Mouse (Mus musculus): Measurements from ENCODE around the gene Dock2. TPM values are rescaled to one million over a fixed set of nuclear protein-coding genes. Genes with fewer than 3 reads are reported as not detected.

Dock2 gene
- polyA plus RNA-seq, 1 experiment from 2014 or later, result 0.68 TPM

GRCm38 (mm10) chr11:34762570-34763127 lies 21.0 kb downstream of the Dock2 start:
- Histone ChIP-seq H3K4me2 (no peak overlapping the region), H3K9ac (no peak overlapping the region), H3K27ac (no peak overlapping the region), H3K4me1 (no peaks in the 10 kb centered on the region), H3K27me3 (replicated peaks) (no peaks in the 10 kb centered on the region), H3K9me3 (no peaks in the 10 kb centered on the region), H3K36me3 (replicated peaks) (no peaks in the 10 kb centered on the region), H3K4me3 (no peak overlapping the region)
- ATAC-seq (replicated peaks), result no peak
- WGBS, result 88% methylated on average over 5 of the region's 5 CpGs

DNA sequence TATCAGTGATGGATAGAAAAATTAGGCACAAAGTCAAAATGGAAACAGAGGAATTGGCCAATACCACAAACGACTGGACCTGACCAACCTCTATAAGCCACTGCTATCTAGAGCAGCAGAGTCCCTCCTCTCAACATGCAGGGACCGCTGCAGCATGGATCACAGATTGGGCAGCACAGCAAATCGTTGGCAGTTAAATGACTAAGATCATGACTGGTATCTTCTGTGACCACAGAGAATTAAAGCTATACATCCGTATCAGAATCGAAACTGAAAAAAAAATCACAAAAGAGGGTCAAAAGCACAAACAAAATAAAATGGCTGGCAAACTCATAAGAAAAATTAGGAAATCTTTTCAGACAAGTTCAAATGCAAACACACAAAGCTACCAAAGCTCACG lies 21.6 kb downstream of the Dock2 start:
- no peaks in the 10 kb centered on the region for H3K27me3 ChIP-seq (replicated peaks)
- WGBS, result 91% methylated on average over 6 of the region's 6 CpGs
- H3K4me2 ChIP-seq, result no peak overlapping the region
- H3K4me3 ChIP-seq, result no peak overlapping the region
- H3K4me1 ChIP-seq, result no peaks in the 10 kb centered on the region
- no peak overlapping the region for H3K9ac ChIP-seq
- ATAC-seq (replicated peaks), result no peak
- H3K36me3 ChIP-seq (replicated peaks), result no peaks in the 10 kb centered on the region
- H3K27ac ChIP-seq, result no peak overlapping the region
- no peaks in the 10 kb centered on the region for H3K9me3 ChIP-seq

DNA sequence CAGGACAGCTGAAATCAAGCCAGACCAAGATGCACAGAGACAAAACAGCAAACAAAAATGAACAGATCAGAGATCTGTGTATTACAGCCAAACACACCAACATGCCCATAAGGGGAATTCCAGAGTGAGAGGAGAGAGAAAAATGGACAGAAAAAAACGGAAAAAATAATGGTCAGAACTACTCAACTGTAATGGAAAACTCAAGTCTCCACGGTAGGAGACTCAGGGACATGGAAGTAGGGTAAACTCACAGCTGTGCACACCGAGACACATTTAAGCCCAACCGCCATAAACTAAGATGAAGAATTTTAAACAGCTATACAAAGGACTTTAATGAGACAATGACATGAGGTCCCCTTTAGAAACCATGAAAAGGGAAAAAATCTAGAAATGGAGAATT lies 24.1 kb downstream of the Dock2 start:
- H3K4me3 ChIP-seq, result no peak overlapping the region
- no peak overlapping the region for H3K9ac ChIP-seq
- no peak for ATAC-seq (replicated peaks)
- 77% methylated on average over 4 of the region's 4 CpGs for WGBS
- H3K36me3 ChIP-seq (replicated peaks), result no peaks in the 10 kb centered on the region
- H3K9me3 ChIP-seq, result no peaks in the 10 kb centered on the region
- H3K27me3 ChIP-seq (replicated peaks), result no peaks in the 10 kb centered on the region
- no peak overlapping the region for H3K27ac ChIP-seq
- no peak overlapping the region for H3K4me2 ChIP-seq
- no peaks in the 10 kb centered on the region for H3K4me1 ChIP-seq

DNA sequence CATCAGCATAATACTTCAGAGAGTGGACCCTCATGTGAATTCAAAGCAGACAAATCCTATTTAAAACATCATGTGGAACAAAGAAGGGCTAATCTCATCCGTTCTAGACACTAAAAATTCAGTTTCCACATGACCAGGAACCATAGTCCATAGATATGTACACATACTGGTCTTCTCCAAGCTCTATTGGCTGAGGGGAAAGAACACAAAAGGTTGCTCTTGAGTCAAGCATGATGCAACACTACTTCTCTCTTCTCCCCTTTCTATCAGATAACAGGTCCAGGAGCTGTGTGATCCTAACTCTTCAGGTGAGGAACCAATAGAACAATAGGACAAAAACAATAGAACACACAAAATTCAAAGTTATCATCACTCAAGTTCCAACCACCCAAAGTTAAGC lies 42.6 kb downstream of the Dock2 start:
- ATAC-seq (replicated peaks), result no peak
- H3K9me3 ChIP-seq, result no peaks in the 10 kb centered on the region
- H3K27me3 ChIP-seq (replicated peaks), result no peaks in the 10 kb centered on the region
- H3K27ac ChIP-seq, result no peak overlapping the region
- no peaks in the 10 kb centered on the region for H3K36me3 ChIP-seq (replicated peaks)
- no peak overlapping the region for H3K4me3 ChIP-seq
- WGBS, result 46% methylated on average over 1 of the region's 1 CpGs
- H3K4me1 ChIP-seq, result no peaks in the 10 kb centered on the region
- no peak overlapping the region for H3K4me2 ChIP-seq
- no peak overlapping the region for H3K9ac ChIP-seq

DNA sequence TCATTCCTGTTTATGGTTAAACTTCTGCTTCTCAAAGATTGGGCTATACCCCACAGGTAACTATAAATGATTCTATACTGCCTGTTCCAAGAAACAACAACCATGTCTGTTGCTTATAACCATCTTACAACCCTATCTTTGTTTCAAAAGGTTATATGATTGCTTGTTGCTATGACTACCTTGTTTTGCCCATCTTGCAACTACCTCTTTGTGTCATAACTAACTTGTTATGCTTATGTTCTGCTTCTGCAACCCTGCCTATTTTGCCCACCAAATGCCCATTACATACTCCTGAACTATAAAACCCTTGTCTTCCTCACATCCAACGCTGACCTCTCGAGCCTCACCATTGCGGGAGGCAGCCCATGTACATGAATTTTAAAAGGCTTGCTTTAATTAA lies 43.9 kb downstream of the Dock2 start:
- no peak overlapping the region for H3K4me3 ChIP-seq
- no peaks in the 10 kb centered on the region for H3K27me3 ChIP-seq (replicated peaks)
- H3K9me3 ChIP-seq, result no peaks in the 10 kb centered on the region
- H3K4me1 ChIP-seq, result no peaks in the 10 kb centered on the region
- no peaks in the 10 kb centered on the region for H3K36me3 ChIP-seq (replicated peaks)
- H3K27ac ChIP-seq, result no peak overlapping the region
- ATAC-seq (replicated peaks), result no peak
- no peak overlapping the region for H3K9ac ChIP-seq
- 91% methylated on average over 3 of the region's 3 CpGs for WGBS
- H3K4me2 ChIP-seq, result no peak overlapping the region

DNA sequence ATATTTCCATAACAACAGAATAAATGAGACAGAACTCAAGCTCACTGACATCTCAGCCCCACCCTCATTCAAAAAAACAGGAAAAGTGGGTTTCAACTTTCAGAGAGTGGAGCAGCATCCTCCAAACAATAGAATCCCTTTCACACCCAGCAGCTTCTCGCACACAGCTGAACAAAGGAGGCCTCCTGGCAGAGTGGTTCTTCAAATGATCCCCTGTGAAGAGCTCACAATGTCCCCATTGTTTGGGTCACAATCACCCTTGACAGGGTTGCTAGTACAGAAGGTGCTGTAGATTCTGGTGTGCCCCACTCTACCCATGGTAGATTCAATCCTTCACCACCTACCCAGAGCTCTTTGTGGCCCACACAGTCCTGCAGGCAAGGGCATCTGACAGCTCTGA lies 44.7 kb downstream of the Dock2 start:
- H3K27me3 ChIP-seq (replicated peaks), result no peaks in the 10 kb centered on the region
- H3K9me3 ChIP-seq, result no peaks in the 10 kb centered on the region
- 20% methylated on average over 1 of the region's 1 CpGs for WGBS
- H3K9ac ChIP-seq, result no peak overlapping the region
- no peak overlapping the region for H3K4me3 ChIP-seq
- no peak overlapping the region for H3K4me2 ChIP-seq
- no peaks in the 10 kb centered on the region for H3K36me3 ChIP-seq (replicated peaks)
- H3K27ac ChIP-seq, result no peak overlapping the region
- H3K4me1 ChIP-seq, result no peaks in the 10 kb centered on the region
- ATAC-seq (replicated peaks), result no peak

GRCm38 (mm10) chr11:34737193-34737592 lies 46.5 kb downstream of the Dock2 start:
- no peak overlapping the region for H3K27ac ChIP-seq
- no peak overlapping the region for H3K9ac ChIP-seq
- no peaks in the 10 kb centered on the region for H3K36me3 ChIP-seq (replicated peaks)
- no peak overlapping the region for H3K4me3 ChIP-seq
- H3K9me3 ChIP-seq, result no peaks in the 10 kb centered on the region
- H3K4me1 ChIP-seq, result no peaks in the 10 kb centered on the region
- 95% methylated on average over 4 of the region's 4 CpGs for WGBS
- H3K27me3 ChIP-seq (replicated peaks), result no peaks in the 10 kb centered on the region
- no peak overlapping the region for H3K4me2 ChIP-seq
- ATAC-seq (replicated peaks), result no peak

DNA sequence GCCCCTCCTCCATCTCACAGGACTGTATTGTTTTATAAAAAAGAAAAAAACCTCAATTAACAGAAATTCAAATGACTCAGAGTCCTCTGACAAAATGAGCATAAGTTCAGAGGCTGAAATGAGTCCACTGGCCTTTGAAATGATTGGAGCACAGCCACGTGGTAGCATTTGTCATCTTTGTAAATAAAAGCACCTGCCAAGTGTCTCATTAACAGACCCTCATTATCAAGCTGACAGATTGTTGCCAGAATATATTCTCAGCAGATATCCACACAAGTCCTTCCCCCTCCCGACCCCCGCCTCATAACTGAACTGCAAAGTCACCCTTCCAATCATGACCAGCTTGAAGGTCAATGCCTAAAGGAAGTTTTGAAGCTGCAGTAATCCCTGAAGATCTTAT lies 49.7 kb downstream of the Dock2 start:
- H3K4me1 ChIP-seq, result 0 out of 2 replicates have a peak, but pooled peaks cover 2% of the 10 kb centered on the region
- no peak overlapping the region for H3K4me3 ChIP-seq
- H3K4me2 ChIP-seq, result no peak overlapping the region
- ATAC-seq (replicated peaks), result no peak
- H3K27ac ChIP-seq, result no peak overlapping the region
- H3K36me3 ChIP-seq (replicated peaks), result no peaks in the 10 kb centered on the region
- 60% methylated on average over 3 of the region's 3 CpGs for WGBS
- no peaks in the 10 kb centered on the region for H3K9me3 ChIP-seq
- H3K9ac ChIP-seq, result no peak overlapping the region
- no peaks in the 10 kb centered on the region for H3K27me3 ChIP-seq (replicated peaks)

DNA sequence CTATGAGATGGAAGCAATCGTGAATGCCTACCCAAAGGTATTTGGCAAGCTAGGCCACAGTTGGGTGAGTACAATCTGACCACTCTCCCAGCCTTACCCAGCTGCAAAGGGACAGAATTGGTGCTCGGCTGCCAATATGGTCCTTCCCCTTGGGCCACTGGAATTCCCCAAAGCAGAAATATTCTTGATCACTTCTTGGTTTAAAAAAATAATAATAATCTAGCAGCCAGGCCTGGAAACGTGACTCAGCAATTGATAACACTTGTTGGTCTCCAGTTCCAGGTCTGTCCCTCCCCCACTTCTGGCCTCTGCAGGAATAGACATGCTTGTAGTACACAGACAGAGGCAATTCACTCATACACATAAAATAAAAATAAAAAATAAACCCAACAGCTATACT lies 56.2 kb downstream of the Dock2 start:
- no peak overlapping the region for H3K27ac ChIP-seq
- no peak overlapping the region for H3K4me2 ChIP-seq
- no peaks in the 10 kb centered on the region for H3K36me3 ChIP-seq (replicated peaks)
- WGBS, result 82% methylated on average over 3 of the region's 3 CpGs
- no peak overlapping the region for H3K4me3 ChIP-seq
- no peaks in the 10 kb centered on the region for H3K27me3 ChIP-seq (replicated peaks)
- 0 out of 2 replicates have a peak, but pooled peaks cover 2% of the 10 kb centered on the region for H3K4me1 ChIP-seq
- no peaks in the 10 kb centered on the region for H3K9me3 ChIP-seq
- no peak for ATAC-seq (replicated peaks)
- no peak overlapping the region for H3K9ac ChIP-seq

DNA sequence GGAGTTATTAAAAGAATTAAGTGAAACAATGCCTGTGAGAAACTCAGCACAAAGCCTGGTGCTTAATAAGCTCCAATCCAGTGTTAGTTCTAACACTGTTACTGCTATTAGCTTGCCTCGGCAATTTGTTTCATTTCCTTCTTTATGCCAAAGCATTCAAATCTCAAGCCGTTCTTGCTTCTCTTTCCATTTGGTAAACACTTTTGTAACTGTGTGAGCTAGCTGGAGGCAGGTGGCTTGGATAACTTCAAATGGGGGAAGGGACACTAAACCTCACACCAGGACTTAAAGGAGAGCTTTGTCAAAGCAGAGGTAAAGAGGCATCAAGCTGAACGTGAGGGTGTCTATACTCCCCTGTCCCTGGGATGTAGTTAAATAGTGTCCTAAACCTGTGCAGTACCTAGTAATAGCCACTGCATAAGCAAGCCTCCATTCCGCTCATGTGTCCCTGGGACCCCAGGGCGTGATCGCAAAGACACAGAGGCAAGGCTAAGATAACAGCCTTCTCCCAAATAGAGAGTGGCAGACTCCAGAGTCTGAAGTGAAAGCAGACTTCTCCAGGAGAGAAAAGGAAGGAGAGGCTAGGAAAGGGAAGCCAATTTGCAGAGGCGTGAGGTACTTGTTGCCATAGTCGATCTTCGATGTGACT lies 56.9 kb downstream of the Dock2 start:
- 86% methylated on average over 9 of the region's 9 CpGs for WGBS
- Histone ChIP-seq H3K27me3 (replicated peaks) (no peaks in the 10 kb centered on the region), H3K36me3 (replicated peaks) (no peaks in the 10 kb centered on the region), H3K4me3 (no peak overlapping the region), H3K27ac (no peak overlapping the region), H3K4me2 (no peak overlapping the region), H3K9me3 (no peaks in the 10 kb centered on the region), H3K4me1 (0 out of 2 replicates have a peak, but pooled peaks cover 2% of the 10 kb centered on the region), H3K9ac (no peak overlapping the region)
- ATAC-seq (replicated peaks), result no peak

GRCm38 (mm10) chr11:34713360-34713759 lies 70.3 kb downstream of the Dock2 start:
- Histone ChIP-seq H3K36me3 (replicated peaks) (no peaks in the 10 kb centered on the region), H3K27ac (no peak overlapping the region), H3K9me3 (no peaks in the 10 kb centered on the region), H3K4me1 (no peaks in the 10 kb centered on the region), H3K9ac (no peak overlapping the region), H3K4me2 (no peak overlapping the region), H3K27me3 (replicated peaks) (no peaks in the 10 kb centered on the region), H3K4me3 (no peak overlapping the region)
- no peak for ATAC-seq (replicated peaks)
- WGBS, result 78% methylated on average over 5 of the region's 5 CpGs

DNA sequence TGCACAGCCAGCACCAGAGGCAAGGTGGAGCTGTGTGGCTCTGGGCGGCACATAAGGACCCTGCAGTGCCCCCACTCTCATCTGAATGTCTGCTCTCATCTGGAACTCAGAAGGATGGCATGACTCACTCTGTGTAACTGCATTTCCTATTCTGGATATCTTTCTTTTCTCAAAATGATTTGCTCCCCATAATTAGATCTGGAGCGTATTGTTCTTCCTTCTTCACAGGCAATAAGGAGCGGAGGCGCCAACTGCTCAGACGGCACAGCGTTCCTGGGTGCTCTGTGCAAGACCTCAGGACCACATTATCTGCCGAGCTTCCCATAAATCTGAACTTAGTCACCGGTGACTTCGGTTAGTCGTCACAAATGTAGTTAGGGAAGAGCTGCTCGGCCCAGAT lies 75.4 kb downstream of the Dock2 start:
- Histone ChIP-seq H3K36me3 (replicated peaks) (no peaks in the 10 kb centered on the region), H3K4me2 (no peak overlapping the region), H3K27ac (no peak overlapping the region), H3K4me3 (no peak overlapping the region), H3K9ac (no peak overlapping the region), H3K9me3 (no peaks in the 10 kb centered on the region), H3K27me3 (replicated peaks) (no peaks in the 10 kb centered on the region), H3K4me1 (no peaks in the 10 kb centered on the region)
- ATAC-seq (replicated peaks), result no peak
- WGBS, result 89% methylated on average over 11 of the region's 11 CpGs

DNA sequence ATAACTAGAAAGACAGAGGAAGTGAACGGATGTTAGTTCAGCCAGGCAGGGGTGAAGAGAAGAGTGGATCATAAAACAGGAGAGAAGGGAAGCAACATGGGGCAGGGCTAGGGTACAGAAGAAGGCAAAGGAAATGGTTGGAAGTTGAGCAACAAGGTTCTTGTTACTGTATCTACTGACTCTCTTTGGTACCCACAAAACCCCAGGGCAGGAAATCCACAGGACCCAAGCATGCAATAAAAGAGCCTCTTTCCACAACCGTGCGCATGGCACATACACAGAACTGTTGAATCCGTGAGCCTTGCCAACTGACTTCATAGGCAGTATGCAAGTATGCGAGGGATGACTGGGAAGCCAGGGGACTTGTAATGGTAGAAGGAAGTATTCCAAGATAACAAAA lies 76.3 kb downstream of the Dock2 start:
- Histone ChIP-seq H3K9me3 (no peaks in the 10 kb centered on the region), H3K36me3 (replicated peaks) (no peaks in the 10 kb centered on the region), H3K27me3 (replicated peaks) (no peaks in the 10 kb centered on the region), H3K9ac (no peak overlapping the region), H3K27ac (no peak overlapping the region), H3K4me2 (no peak overlapping the region), H3K4me1 (no peaks in the 10 kb centered on the region), H3K4me3 (no peak overlapping the region)
- WGBS, result 91% methylated on average over 5 of the region's 5 CpGs
- no peak for ATAC-seq (replicated peaks)

Data from midbrain, embryonic 15.5 days (tissue).